Mouse (Mus musculus): Measurements from ENCODE around the gene Gstk1.

Gstk1 gene

DNA sequence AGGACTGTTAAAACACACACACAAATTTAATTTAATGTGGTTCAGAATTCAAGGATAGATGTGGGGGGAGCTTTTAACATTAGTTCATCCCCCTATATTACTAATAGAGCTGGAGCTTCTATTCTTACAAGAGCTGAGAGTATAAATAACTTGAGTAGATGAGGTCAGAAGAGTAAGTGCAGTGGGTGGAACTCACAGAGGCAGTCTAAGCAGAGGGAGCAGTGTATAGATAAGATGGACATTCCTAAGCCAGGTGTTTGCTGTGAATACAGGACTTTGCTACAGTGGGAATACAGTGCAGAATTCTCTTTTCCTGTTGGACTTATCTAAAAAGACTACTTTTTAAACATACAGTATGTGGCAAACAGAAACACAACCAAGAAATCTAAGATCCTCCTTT, 25.1 kb downstream of the Gstk1 start:
- DNase-seq (ENCODE audit: low spot score): no peak

GRCm38 (mm10) chr6:42276151-42276550, 30.4 kb downstream of the Gstk1 start:
- DNase-seq (ENCODE audit: low spot score): no peak

DNA sequence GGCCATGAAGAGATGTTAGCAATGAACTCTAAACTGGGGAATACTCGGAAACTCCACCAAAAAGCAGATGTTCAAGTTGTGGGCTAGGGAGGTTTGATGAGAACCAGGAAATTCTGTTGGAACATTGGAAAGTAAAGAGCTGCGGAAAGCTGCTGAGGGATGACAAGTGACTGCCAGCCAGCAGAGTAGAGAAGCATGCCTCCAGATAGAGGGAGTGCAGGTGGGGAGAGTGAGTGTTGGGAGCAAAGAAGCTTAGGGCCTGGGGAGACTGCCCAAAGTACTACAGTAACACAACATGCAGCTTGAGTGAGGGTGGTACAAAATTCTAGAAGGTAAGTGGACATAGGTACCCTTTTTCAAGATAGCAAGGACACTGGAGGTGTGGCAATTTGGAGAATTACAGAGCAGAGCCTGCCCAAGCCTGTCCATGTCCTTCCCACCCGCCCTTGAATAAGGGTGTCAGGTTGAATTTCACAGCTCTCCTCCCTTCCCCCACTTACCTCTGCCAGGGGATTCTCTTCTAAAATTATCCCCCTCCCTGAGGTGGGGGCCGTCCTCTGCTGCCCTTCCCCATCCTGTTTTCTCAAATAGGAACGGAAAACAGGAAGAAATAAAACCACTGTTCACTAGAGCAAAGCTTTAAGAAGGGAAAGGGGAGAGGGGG, 37.3 kb downstream of the Gstk1 start:
- DNase-seq (ENCODE audit: low spot score): no peak

- DNase-seq (ENCODE audit: low spot score): no peak
These were observed 40.7 kb downstream of the Gstk1 start, which contains the start of gene Clcn1 for GRCm38 (mm10) chr6:42286448-42286847. TSS of gene Clcn1 (plus strand) at chr6:42286685.

DNA sequence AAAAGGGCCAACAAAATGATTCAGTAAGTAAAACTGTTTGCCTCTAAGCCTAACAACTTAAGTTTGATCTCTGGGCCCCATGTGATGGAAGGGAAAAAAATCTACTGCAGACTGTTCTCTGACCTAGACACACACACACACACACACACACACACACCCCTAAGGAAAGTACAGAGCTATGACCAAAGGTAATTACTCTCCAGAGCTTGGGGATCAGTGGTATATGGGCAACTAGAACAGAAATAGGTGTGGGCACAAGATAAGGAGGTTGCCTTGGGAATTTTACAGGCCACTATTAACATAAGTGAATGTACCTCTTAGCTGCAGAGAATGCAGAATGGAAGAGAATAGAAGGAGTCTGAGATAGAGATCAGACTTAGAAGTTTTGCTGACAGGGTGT, 41.8 kb downstream of the Gstk1 start:
- no peak for DNase-seq (ENCODE audit: low spot score)

GRCm38 (mm10) chr6:42293327-42293726, 47.6 kb downstream of the Gstk1 start:
- no peak for DNase-seq (ENCODE audit: low spot score)

DNA sequence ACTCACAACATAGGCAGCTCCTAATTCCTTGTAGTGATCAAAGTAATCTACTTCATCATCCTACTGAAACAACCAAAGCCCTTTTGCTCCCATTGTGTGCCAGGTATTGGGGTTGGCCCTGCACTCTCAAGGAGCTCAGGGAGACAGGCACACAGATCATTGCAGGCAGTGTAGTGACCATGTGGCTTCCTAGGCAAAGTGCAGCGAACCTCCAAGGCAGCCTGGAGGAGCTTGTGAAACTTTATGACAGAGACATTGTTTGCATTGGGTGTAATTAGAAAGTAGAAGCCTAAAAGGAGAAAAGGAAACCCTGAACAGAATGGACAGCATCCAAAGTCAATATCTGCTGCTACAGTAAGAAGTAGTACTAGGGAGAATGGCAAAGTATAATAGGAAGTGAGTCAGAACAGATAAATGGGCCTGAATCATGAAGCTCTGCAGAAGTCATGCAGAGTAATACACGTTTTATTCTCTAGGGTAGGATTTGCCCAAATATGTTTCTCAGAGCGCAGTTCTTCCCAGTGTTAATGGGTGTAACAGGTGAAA, 49.9 kb downstream of the Gstk1 start:
- DNase-seq (ENCODE audit: low spot score): no peak

DNA sequence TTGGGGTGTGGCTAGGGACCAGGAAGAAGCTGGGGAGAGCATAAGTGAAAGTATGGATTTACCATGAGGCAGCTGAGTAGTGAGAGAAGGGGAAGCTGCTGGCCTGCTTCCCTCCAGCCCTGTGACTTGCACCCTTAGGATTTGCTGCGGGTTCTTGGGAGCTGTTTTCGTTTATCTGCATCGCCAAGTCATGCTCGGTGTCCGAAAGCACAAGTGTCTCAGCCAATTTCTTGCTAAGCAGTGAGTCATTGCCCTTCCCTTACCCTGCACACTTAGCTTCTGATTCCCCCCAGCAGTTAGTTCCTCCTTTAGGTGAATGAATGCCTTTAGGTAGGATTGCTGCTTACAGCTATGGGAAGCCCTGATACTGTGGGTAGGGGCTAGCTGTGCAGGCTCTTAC, 53.6 kb downstream of the Gstk1 start:
- no peak for DNase-seq (ENCODE audit: low spot score)

All from ovary, adult 18-20 months (tissue).